Mouse (Mus musculus) cerebellum, adult 2 months (tissue): ENCODE measurements around the gene Psors1c2.

ENCODE experiments used
- CTCF ChIP-seq: fragments of 200-500 bp; IDR thresholded peaks from 2 replicates; pipeline ENCODE4 v1.5.1; 2011; ENCODE audit warnings: low read depth, mild to moderate bottlenecking, control low read depth, low read length, moderate library complexity, borderline replicate concordance; ENCODE audit not compliant: insufficient read depth
- POLR2A ChIP-seq: fragments of 200-500 bp; IDR thresholded peaks from 2 replicates; pipeline ENCODE4 v1.6.1; 2011; ENCODE audit warnings: low read length, control low read depth, borderline replicate concordance; ENCODE audit not compliant: insufficient read depth

DNA sequence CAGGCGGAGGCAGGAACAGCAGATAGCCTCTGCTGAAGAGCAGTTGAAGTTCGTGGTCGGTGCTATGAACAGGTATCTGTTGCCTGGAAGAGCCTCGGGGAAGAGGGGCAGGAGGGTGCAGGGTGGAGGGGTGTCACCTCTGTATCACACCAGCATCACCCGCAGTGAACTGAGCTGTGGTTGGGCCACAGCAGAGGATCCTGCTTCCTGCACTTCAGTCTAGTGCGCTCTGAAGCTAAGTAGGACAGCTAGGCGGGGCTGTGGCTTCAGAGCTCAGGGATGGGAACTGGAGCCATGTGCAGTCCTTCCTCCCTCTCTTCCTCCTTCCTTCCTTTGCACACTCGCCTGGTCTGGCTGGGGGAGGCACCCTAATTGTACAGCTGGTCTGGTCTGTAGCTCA lies 6.4 kb upstream of the Psors1c2 start:
- TF ChIP-seq POLR2A = no peak
- no peak for TF ChIP-seq CTCF
